Mouse (Mus musculus) heart, postnatal 0 days (tissue): ENCODE results near the gene Tmem204.

Experiments
- CTCF ChIP-seq: IDR thresholded peaks from 2 replicates; pipeline ENCODE4 v1.5.1; 2016; ENCODE audit warnings: antibody characterized with exemption, control low read depth, low read depth
- EP300 ChIP-seq: IDR thresholded peaks from 2 replicates; pipeline ENCODE4 v1.6.1; 2016; ENCODE audit warnings: antibody characterized with exemption, low read depth

DNA sequence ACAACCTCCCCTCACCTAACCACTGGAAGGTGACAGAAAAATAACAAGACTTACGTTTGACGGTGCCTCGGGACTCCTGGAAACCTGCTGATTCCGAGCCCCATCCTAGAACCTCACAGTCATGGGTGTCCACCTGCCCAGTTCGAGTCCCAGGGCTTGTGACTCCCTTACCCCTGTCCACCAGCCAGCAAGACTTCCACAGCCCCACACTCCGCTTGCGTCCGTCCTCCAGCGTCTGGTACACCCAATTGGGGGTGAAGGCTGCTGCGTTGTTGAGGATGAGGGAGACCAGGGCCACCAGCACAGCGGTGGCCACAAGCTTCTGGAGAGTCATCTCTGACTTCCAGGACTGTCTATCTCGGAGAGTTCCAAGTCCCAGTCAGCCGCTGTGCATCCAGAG is 3.2 kb downstream of the Tmem204 start:
- TF ChIP-seq CTCF = no peak
- no peak for TF ChIP-seq EP300
